Mouse (Mus musculus): Measurements from ENCODE around the gene Psph. TPM values are rescaled to one million over a fixed set of nuclear protein-coding genes. Genes with fewer than 3 reads are reported as not detected.

Psph gene
- total RNA-seq, 1 experiment from 2014 or later = 10.5 TPM

DNA sequence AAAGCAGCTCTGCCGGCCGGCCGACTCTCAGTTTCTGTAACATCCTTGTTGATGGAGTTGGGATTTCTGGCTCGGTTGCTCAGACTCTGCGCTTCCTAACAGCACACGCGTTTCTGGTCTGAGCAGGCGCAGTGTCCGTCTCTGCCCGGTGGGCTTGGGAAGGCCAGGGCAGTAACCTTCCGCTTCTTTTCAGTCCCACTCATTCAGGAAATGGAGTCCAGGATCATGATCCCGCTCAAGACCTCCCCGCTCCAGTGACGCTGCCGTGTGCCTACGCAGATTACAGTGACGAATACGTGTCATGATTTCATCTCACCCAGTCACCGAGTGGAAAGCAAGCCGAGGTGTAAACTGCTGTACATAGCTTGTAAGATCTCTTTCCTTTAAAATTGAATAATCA, 30.4 kb downstream of the Psph start:
- no peak for ATAC-seq (replicated peaks in 1 of 2; ENCODE audit: insufficient read depth in 1 of 2, low FRiP score in 2 of 2, low TSS enrichment in 1 of 2, low read depth in 1 of 2, poor library complexity in 2 of 2, severe bottlenecking in 2 of 2)

DNA sequence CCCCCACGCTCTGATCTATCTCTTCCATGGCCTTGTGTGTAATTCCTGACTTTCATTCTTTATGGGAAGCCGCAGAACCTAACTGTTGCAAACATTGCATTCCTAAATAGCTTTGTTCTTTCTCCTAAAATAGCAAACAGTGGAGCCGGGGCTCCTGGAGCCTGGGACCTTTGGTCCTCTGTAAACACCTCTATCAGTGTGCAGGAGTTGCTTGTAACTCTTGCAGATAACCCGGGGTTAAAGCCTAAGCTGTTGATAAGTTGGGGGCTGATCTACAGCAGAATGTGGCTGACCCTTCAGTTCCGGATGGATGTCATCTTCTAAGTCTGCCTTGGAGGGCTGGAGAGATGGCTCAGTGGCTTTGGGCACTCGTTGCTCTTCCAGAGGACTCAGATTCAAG, 43.2 kb downstream of the Psph start:
- no peak for ATAC-seq (replicated peaks in 1 of 2; ENCODE audit: insufficient read depth in 1 of 2, low FRiP score in 2 of 2, low TSS enrichment in 1 of 2, low read depth in 1 of 2, poor library complexity in 2 of 2, severe bottlenecking in 2 of 2)

DNA sequence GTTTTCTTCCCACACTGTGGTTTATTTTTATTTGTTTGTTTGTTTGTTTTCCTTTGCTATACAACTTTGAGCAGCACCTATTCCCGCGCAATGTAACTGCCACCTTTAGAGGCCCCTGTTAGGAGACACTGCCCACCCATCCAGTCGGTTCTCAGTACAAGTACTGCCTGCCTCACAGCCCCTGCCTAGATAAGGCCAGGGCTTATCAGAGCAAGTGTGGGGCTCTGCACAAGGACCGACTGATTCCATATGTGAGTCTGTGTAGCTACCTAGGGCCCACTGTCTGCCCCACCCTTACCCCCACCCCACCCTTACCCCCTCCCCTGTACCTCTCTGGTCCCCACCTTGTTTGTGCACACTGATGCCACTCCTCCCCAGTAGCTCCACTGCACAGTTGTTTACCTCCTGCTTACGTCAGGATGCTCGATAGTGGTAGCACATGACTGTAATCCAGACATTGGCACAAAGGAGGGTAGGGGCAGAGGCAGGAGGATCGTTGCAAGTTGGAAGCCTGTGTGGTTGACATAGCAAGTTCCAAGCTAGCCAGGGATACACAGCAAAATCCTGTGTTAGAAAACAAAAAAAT, 44.3 kb downstream of the Psph start:
- ATAC-seq (replicated peaks in 1 of 2; ENCODE audit: insufficient read depth in 1 of 2, low FRiP score in 2 of 2, low TSS enrichment in 1 of 2, low read depth in 1 of 2, poor library complexity in 2 of 2, severe bottlenecking in 2 of 2) = no peak

DNA sequence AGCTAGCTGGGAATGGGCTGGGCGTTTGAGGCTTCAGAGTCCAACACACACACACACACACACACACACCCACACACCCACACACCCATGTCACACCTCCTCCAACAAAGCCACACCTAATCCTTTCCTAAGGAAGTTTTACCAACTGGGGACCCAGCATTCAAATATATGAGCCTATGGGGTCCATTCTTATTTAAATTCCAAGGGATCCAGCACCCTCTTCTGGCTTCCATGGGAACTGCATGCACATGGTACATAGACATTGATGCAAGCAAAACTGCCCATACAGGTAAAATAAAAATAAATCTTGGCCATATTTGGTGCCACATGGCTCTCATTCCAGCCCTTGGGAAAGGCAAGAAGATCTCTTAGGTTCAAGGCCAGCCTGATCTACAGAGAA, 46.3 kb downstream of the Psph start:
- peak in 1 of 2 experiments; percentile 42; a peak in 1 of 4 replicates for ATAC-seq (replicated peaks in 1 of 2; ENCODE audit: insufficient read depth in 1 of 2, low FRiP score in 2 of 2, low TSS enrichment in 1 of 2, low read depth in 1 of 2, poor library complexity in 2 of 2, severe bottlenecking in 2 of 2)

DNA sequence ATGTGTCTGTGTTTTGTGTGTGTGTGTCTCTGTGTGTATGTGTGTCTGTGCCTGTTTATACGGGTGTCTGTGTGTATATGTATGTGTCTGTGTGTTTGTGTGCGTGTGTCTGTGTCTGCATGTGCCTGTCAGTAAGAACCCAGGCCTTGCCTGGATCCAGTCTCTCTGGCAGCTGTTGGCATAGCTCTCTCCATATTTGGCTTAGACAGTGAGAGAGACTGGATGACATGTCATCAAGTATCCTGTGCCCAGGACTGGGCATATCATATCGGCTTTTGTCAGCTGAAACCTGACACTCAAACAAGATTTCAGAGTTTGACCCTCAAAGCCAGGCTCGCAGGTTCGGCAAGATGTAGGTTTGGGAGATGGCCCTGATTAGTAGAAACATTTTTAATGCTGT, 56.2 kb downstream of the Psph start:
- ATAC-seq (replicated peaks in 1 of 2; ENCODE audit: insufficient read depth in 1 of 2, low FRiP score in 2 of 2, low TSS enrichment in 1 of 2, low read depth in 1 of 2, poor library complexity in 2 of 2, severe bottlenecking in 2 of 2) = no peak

DNA sequence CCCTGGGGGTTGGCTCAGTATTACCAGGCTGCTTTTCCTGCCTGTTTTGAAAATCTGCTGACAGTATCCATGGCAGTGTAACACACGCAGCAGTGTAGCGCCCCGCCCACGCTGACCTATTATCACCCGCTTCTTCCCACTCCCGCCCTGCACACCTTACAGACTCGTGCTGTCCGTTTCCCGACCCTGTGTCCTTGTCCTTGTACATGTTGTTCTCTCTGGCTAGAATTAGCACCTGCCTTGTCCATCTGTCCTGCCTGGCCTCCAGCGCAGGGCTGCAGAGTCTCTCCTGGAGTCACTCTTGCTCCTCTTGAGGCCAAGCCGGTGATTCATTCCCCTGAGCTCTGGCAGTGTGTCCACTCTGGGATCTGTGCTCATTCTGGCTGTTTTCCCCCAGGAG, 56.9 kb downstream of the Psph start:
- peak; percentile 84 to 88 for ATAC-seq (replicated peaks in 1 of 2; ENCODE audit: insufficient read depth in 1 of 2, low FRiP score in 2 of 2, low TSS enrichment in 1 of 2, low read depth in 1 of 2, poor library complexity in 2 of 2, severe bottlenecking in 2 of 2)

DNA sequence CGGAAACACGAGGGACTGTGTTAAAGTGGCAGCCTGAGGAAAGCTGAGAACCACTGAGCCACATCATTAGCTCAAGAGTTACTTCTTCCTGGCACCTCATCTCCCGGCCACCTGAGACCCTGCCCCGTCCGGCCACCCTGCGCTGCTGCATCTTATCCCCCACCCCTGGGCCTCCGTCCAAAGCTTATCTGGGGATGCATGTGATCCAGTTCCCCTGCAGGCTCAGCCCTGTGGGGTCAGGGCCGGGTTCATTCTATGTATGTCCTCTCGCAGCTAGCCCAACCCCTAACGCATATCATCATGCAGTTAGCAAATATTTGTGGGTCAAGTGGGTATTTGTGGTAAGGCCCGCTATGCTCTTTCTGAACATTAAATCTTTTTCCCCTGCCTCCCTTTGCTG, 58.0 kb downstream of the Psph start:
- ATAC-seq (replicated peaks in 1 of 2; ENCODE audit: insufficient read depth in 1 of 2, low FRiP score in 2 of 2, low TSS enrichment in 1 of 2, low read depth in 1 of 2, poor library complexity in 2 of 2, severe bottlenecking in 2 of 2) = 0 out of 4 replicates have a peak, but pooled peaks of 1 of the 2 experiments have one; percentile 7

DNA sequence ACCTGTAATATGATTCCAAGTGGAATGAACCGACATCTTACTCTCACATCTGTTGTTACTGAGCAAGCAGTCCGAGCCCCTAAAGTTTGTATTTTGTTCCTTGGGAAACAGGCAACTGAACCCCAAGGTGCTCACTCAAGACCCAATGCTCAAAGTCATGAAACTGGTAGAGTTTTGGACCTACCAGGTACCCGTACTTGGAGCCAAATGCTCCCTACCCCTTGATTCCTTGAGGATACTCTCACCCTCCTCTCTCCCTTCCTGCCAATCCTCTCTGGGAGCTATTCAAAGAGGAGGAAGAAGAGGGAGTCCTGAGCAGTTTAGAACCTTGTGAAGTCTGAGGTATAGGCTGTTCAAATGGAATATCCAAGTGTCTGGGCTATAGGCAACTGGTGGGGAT, 60.5 kb downstream of the Psph start:
- ATAC-seq (replicated peaks in 1 of 2; ENCODE audit: insufficient read depth in 1 of 2, low FRiP score in 2 of 2, low TSS enrichment in 1 of 2, low read depth in 1 of 2, poor library complexity in 2 of 2, severe bottlenecking in 2 of 2) = no peak

DNA sequence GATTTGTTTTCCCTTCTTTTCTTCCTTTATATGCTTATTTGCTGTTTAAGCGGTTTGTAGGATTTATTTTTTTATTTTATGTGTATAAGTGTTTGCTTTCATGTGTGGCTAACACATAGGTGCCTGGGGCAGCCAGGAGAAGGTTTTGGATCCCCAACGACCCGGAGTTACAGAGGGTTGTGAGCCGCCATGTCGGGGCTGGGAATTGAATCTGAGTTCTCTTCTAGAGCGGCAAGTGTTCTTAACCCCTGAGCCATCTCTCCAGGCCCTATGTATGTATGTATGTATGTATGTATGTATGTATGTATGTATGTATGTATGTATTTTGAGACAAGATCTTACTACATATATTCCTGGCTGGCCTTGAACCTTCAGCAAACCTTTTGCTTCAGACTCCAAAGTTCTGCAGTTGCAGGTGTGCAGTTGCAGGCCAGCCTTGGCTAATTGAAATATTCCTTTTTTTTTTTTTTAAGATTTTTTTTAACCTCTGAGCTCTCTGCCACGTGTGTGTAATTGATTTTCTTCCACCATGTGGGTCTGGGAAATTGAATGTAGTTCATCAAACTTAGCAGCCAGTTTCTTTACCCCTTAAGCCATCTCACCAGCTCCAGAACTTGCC, 61.4 kb downstream of the Psph start:
- ATAC-seq (replicated peaks in 1 of 2; ENCODE audit: insufficient read depth in 1 of 2, low FRiP score in 2 of 2, low TSS enrichment in 1 of 2, low read depth in 1 of 2, poor library complexity in 2 of 2, severe bottlenecking in 2 of 2) = no peak

DNA sequence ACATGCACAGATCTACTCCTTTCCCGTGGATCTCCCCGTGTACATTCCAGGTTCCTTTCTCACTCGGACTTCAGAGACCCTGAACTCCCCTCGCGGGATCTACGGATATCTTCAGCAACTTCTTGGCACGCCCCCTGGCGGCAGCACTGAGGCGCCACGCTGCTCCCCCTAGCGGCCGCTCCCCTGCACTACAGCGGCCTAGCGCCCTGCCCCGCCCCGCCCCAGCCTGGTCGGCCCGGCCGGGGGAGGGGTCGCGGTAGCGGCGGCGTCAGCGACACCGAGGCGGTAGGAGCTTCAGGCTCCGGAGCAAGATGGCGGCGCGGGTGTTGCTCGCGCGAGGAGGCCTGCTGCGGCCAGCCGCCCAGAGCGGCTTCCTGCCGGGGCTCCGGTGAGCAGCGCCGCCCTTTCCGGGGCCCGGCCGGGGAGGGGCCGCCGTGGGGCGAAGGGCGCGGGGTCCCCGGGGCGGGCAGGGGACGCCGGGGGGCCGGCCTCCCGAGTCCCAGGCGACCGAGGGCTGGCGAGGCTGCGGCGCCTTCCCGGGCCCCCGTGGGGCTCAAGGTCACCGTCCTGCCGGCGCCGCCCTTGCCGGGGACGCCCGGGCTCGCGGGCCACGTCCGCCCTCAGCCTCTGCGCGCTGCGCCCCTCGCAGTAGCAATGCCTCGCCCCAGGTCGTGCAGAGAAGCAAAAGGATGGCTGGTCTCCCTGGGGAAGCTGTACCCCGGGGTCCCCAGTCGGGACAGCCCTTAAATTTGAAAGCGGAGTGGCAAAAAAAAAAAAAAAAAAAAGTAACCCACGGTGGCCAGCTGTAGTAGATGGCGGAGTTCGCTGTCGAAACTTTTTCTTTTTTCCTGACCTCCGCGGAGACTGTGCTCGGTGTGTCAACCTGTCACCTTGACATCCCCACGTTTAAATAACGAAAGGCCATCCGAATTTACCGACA, 62.1 kb downstream of the Psph start, which contains the start of gene Nipsnap2:
TSS of gene Nipsnap2 (plus strand) at position 230 of the 940 bp plus-strand sequence.
- peak; percentile 83 to 84 for ATAC-seq (replicated peaks in 1 of 2; ENCODE audit: insufficient read depth in 1 of 2, low FRiP score in 2 of 2, low TSS enrichment in 1 of 2, low read depth in 1 of 2, poor library complexity in 2 of 2, severe bottlenecking in 2 of 2)

DNA sequence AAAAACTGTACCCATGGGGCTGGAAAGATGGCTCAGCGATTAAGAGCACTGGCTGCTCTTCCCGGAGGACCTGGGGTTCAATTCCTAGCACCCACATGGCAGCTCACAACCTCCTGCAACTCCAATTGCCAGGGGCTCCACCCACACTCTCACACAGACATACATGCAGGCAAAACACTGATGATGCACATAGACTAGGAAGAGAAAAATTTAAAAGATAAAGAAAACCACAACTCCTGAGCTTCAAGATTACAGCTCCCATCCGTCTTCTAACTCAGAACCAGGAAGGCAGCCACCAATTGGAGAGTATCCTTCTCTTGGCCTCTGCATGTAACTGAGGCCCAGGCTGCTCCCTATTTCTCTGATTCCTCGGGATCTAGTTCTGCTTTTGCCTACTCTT, 63.0 kb downstream of the Psph start:
- ATAC-seq (replicated peaks in 1 of 2; ENCODE audit: insufficient read depth in 1 of 2, low FRiP score in 2 of 2, low TSS enrichment in 1 of 2, low read depth in 1 of 2, poor library complexity in 2 of 2, severe bottlenecking in 2 of 2) = peak; percentile 4 to 13; a peak in 2 of 4 replicates

DNA sequence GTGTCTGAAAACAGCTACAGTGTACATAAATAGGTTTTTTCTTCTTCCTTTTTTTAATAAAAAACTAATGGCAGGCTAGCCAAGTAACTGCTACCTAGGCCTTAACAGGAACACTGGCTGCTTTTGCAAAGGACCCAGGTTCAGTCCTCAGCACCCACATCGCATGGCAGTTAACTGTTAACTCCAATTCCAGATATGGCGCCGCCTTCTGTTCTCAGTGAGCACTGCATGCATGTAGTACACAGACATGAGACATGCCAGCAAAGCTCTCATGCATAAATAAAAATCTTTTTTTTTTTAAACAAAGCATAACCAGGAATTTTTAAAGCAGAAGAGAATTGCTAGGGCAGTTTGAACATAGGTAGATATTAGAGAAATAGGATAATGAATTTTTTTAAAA, 67.1 kb downstream of the Psph start:
- ATAC-seq (replicated peaks in 1 of 2; ENCODE audit: insufficient read depth in 1 of 2, low FRiP score in 2 of 2, low TSS enrichment in 1 of 2, low read depth in 1 of 2, poor library complexity in 2 of 2, severe bottlenecking in 2 of 2) = no peak

DNA sequence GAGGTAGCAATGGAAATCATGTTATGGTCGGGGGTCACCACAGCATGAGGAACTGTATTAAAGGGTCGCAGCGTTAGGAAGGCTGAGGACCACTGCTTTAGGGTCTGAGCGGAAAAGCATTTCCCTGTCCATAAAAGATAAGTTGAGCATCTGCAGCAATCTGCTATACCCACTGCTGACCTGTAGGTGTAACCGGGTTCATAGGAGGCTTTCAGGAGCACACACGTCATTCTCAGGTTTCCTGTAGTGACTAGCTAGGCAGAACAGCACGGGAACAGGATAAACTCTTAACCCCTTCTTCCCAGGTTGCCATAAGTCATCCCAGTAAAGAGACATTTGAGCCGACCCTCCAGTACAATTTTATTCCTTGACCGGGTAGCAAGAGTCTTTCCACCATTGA, 70.2 kb downstream of the Psph start:
- ATAC-seq (replicated peaks in 1 of 2; ENCODE audit: insufficient read depth in 1 of 2, low FRiP score in 2 of 2, low TSS enrichment in 1 of 2, low read depth in 1 of 2, poor library complexity in 2 of 2, severe bottlenecking in 2 of 2) = no peak

Other genes with a start within 250 kb of the Psph start
- 0.20 and 0.25 TPM in 2 replicates for gene Mmp17, start 203.3 kb downstream of the Psph start, total RNA-seq (2017)
- gene Zfp11, start 117.3 kb downstream of the Psph start, total RNA-seq (2017) = 3.5 and 5.3 TPM in 2 replicates
- not detected in 2 replicates for gene Sept14, start 78.9 kb downstream of the Psph start, total RNA-seq (2017)
- gene Mrps17, start 72.0 kb downstream of the Psph start, total RNA-seq (2017) = 91.5 and 92.3 TPM in 2 replicates
- 42.6 and 45.7 TPM in 2 replicates for gene Nipsnap2, start 62.4 kb downstream of the Psph start, total RNA-seq (2017)
- 21.5 and 29.5 TPM in 2 replicates for gene Sumf2, start 59.5 kb upstream of the Psph start, total RNA-seq (2017)
- gene Chchd2, start 100.0 kb upstream of the Psph start, total RNA-seq (2017) = 122 and 190 TPM in 2 replicates
- 7.6 and 12.1 TPM in 2 replicates for gene Zbed5, start 108.3 kb upstream of the Psph start, total RNA-seq (2017)
- gene Phkg1, start 111.1 kb upstream of the Psph start, total RNA-seq (2017) = 1.1 TPM in 1 of 2 replicates, not detected in the other
- gene Nupr1l, start 121.1 kb upstream of the Psph start, total RNA-seq (2017) = 3.0 and 3.8 TPM in 2 replicates
- gene Vkorc1l1, start 154.5 kb upstream of the Psph start, total RNA-seq (2017) = 29.8 and 31.8 TPM in 2 replicates
- gene Gusb, start 215.6 kb upstream of the Psph start, total RNA-seq (2017) = 37.8 and 43.7 TPM in 2 replicates
- gene Asl, start 241.8 kb upstream of the Psph start, total RNA-seq (2017) = 27.1 and 29.8 TPM in 2 replicates
- 38.3 and 49.5 TPM in 2 replicates for gene Crcp, start 241.8 kb upstream of the Psph start, total RNA-seq (2017)